Mouse (Mus musculus) bone marrow macrophage, adult 2 months (primary cell): ENCODE measurements at regions not wholly inside any gene's neighbourhood (a gene's known extent, or its start where the extent isn't known, plus 50 kb on each side); places are given as distances from the start of the nearest gene placed in this dataset.

Experiments
- H3K27ac ChIP-seq: 2 replicates; pipeline ENCODE4 v1.5.1; 2012; ENCODE audit warnings: low read depth, low read length; ENCODE audit not compliant: insufficient read depth
- H3K4me1 ChIP-seq: 2 replicates; pipeline ENCODE4 v1.6.1; 2012; ENCODE audit warnings: low read length; ENCODE audit not compliant: control insufficient read depth, insufficient read depth
- H3K4me3 ChIP-seq: 2 replicates; pipeline ENCODE4 v1.5.1; 2012; ENCODE audit warnings: mild to moderate bottlenecking, low read length, moderate library complexity; ENCODE audit not compliant: insufficient read depth
- CTCF ChIP-seq: IDR thresholded peaks from 2 replicates; pipeline ENCODE4 v1.5.1; 2012; ENCODE audit warnings: low read depth, mild to moderate bottlenecking, low read length, moderate library complexity
- POLR2A ChIP-seq: IDR thresholded peaks from 2 replicates; pipeline ENCODE4 v1.6.1; 2012; ENCODE audit warnings: mild to moderate bottlenecking, low read depth, low read length, borderline replicate concordance

- Histone ChIP-seq H3K27ac (no peak overlapping the region), H3K4me1 (no peaks in the 10 kb centered on the region), H3K4me3 (no peak overlapping the region)
- TF ChIP-seq POLR2A (no peak), CTCF (no peak)
Observed at GRCm38 (mm10) chr9:122572836-122573267, 174.3 kb upstream of the Topaz1 start.

- Histone ChIP-seq H3K4me3 (no peak overlapping the region), H3K27ac (no peak overlapping the region), H3K4me1 (no peaks in the 10 kb centered on the region)
- TF ChIP-seq POLR2A (no peak), CTCF (no peak)
Observed at GRCm38 (mm10) chr9:122585228-122585627, 161.9 kb upstream of the Topaz1 start.

GRCm38 (mm10) chr9:122586421-122586820, 160.7 kb upstream of the Topaz1 start:
- H3K27ac ChIP-seq: no peak overlapping the region
- H3K4me1 ChIP-seq: no peaks in the 10 kb centered on the region
- no peak overlapping the region for H3K4me3 ChIP-seq
- no peak for TF ChIP-seq CTCF
- no peak for TF ChIP-seq POLR2A

- H3K27ac ChIP-seq: no peak overlapping the region
- H3K4me3 ChIP-seq: no peak overlapping the region
- H3K4me1 ChIP-seq: no peaks in the 10 kb centered on the region
- TF ChIP-seq CTCF (no peak), POLR2A (no peak)
Observed at GRCm38 (mm10) chr9:122586986-122587385, 160.2 kb upstream of the Topaz1 start.

GRCm38 (mm10) chr9:122588246-122588645, 158.9 kb upstream of the Topaz1 start:
- TF ChIP-seq POLR2A (no peak), CTCF (no peak)
- H3K4me1 ChIP-seq: no peaks in the 10 kb centered on the region
- H3K27ac ChIP-seq: no peak overlapping the region
- no peak overlapping the region for H3K4me3 ChIP-seq

GRCm38 (mm10) chr9:122592820-122593615, 154.1 kb upstream of the Topaz1 start:
- no peak overlapping the region for H3K4me3 ChIP-seq
- TF ChIP-seq POLR2A (no peak), CTCF (no peak)
- no peak overlapping the region for H3K27ac ChIP-seq
- no peaks in the 10 kb centered on the region for H3K4me1 ChIP-seq

GRCm38 (mm10) chr9:122595120-122595943, 151.8 kb upstream of the Topaz1 start:
- Histone ChIP-seq H3K27ac (no peak overlapping the region), H3K4me1 (no peaks in the 10 kb centered on the region), H3K4me3 (no peak overlapping the region)
- no peak for TF ChIP-seq CTCF
- TF ChIP-seq POLR2A: no peak

GRCm38 (mm10) chr9:122603106-122603505, 144.0 kb upstream of the Topaz1 start:
- no peak overlapping the region for H3K4me3 ChIP-seq
- H3K4me1 ChIP-seq: no peaks in the 10 kb centered on the region
- no peak overlapping the region for H3K27ac ChIP-seq
- TF ChIP-seq CTCF (no peak), POLR2A (no peak)

GRCm38 (mm10) chr9:122609616-122610015, 137.5 kb upstream of the Topaz1 start:
- H3K27ac ChIP-seq: no peak overlapping the region
- no peak overlapping the region for H3K4me3 ChIP-seq
- TF ChIP-seq POLR2A (no peak), CTCF (no peak)
- no peaks in the 10 kb centered on the region for H3K4me1 ChIP-seq

- Histone ChIP-seq H3K4me1 (no peaks in the 10 kb centered on the region), H3K27ac (no peak overlapping the region), H3K4me3 (no peak overlapping the region)
- no peak for TF ChIP-seq CTCF
- no peak for TF ChIP-seq POLR2A
Observed at GRCm38 (mm10) chr9:122610918-122611317, 136.2 kb upstream of the Topaz1 start.
